Comparison of ENCODE assay signal across 12 mouse cellular contexts in genomic region chr11:84011050-84011449, GRCm38 (mm10). TPM values are rescaled to one million over a fixed set of nuclear protein-coding genes. Genes with fewer than 3 reads are reported as not detected.
DNase-seq lines count a peak whose midpoint lies in the region; ATAC-seq lines count a peak whose summit lies in the region.
"Had no signal": no experiment of that assay in that cellular context is flagged by ENCODE, and none has a peak within 500 bp of the region (broad histone marks: within the 10 kb centered on the region; RNA-seq: fewer than 3 reads in every experiment).

No protein-coding gene starts in this region.

- H3K36me3 ChIP-seq in neural tube, embryonic 12.5 days = peaks cover 38% of the 10 kb centered on the region
- H3K36me3 ChIP-seq in neural tube, embryonic 15.5 days = peaks cover 27% of the 10 kb centered on the region
- peaks cover 33% of the 10 kb centered on the region for H3K36me3 ChIP-seq in forebrain, embryonic 12.5 days (replicated peaks)
- H3K36me3 ChIP-seq in hindbrain, embryonic 15.5 days = peaks cover 26% of the 10 kb centered on the region

- H3K4me3 ChIP-seq in neural tube, embryonic 12.5 days = no peak overlapping the region
- H3K4me3 ChIP-seq in neural tube, embryonic 15.5 days (replicated peaks) = no peak overlapping the region
- no peak overlapping the region for H3K4me3 ChIP-seq in forebrain, embryonic 12.5 days (replicated peaks)
- H3K4me3 ChIP-seq in hindbrain, embryonic 15.5 days = no peak overlapping the region
- H3K4me3 ChIP-seq: gastrocnemius, adult 2 months; limb, embryonic 10.5 days had no signal

- H3K27me3 ChIP-seq in neural tube, embryonic 12.5 days (replicated peaks) = no peaks in the 10 kb centered on the region
- no peaks in the 10 kb centered on the region for H3K27me3 ChIP-seq in neural tube, embryonic 15.5 days (replicated peaks)
- H3K27me3 ChIP-seq in forebrain, embryonic 12.5 days = no peaks in the 10 kb centered on the region
- H3K27me3 ChIP-seq in hindbrain, embryonic 15.5 days = no peaks in the 10 kb centered on the region

- no peaks in the 10 kb centered on the region for H3K9me3 ChIP-seq in neural tube, embryonic 12.5 days
- no peaks in the 10 kb centered on the region for H3K9me3 ChIP-seq in neural tube, embryonic 15.5 days (replicated peaks)
- H3K9me3 ChIP-seq in forebrain, embryonic 12.5 days = no peaks in the 10 kb centered on the region
- H3K9me3 ChIP-seq in hindbrain, embryonic 15.5 days = no peaks in the 10 kb centered on the region
- H3K9me3 ChIP-seq: limb, embryonic 10.5 days had no signal

- no peak for ATAC-seq in neural tube, embryonic 12.5 days (ENCODE audit: low FRiP score, low read depth)
- no peak for ATAC-seq in neural tube, embryonic 15.5 days (ENCODE audit: low FRiP score)
- ATAC-seq in forebrain, embryonic 12.5 days (ENCODE audit: low FRiP score) = no peak
- ATAC-seq in hindbrain, embryonic 15.5 days (ENCODE audit: low FRiP score, low read depth) = no peak

- DNase-seq in heart, postnatal 25 days (ENCODE audit: low spot score) = no peak
- no peak for DNase-seq in urinary bladder, adult 18-20 months (ENCODE audit: low spot score in 2 of 2)
- DNase-seq in thymus, postnatal 4 days = no peak
- DNase-seq: gastrocnemius, adult 2 months; lung, postnatal 14 days had no signal

- peak overlapping the region; percentile 9; the same call in 1 of the 2 replicates for H3K4me2 ChIP-seq in neural tube, embryonic 12.5 days (replicated peaks)
- H3K4me2 ChIP-seq in neural tube, embryonic 15.5 days = no peak overlapping the region
- 0 out of 2 replicates have a peak overlapping the region, but pooled peaks have one; percentile 21 for H3K4me2 ChIP-seq in forebrain, embryonic 12.5 days
- H3K4me2 ChIP-seq in hindbrain, embryonic 15.5 days = peak overlapping the region; percentile 12

- H3K9ac ChIP-seq in neural tube, embryonic 12.5 days = no peak overlapping the region
- H3K9ac ChIP-seq in neural tube, embryonic 15.5 days (replicated peaks) = no peak overlapping the region
- H3K9ac ChIP-seq in forebrain, embryonic 12.5 days = no peak overlapping the region
- 0 out of 2 replicates have a peak overlapping the region, but pooled peaks have one; percentile 22 for H3K9ac ChIP-seq in hindbrain, embryonic 15.5 days
- H3K9ac ChIP-seq: liver, embryonic 14.5 days had no signal

- no peak overlapping the region for H3K27ac ChIP-seq in neural tube, embryonic 12.5 days
- no peak overlapping the region for H3K27ac ChIP-seq in neural tube, embryonic 15.5 days (replicated peaks)
- 0 out of 2 replicates have a peak overlapping the region, but pooled peaks have one; percentile 46 for H3K27ac ChIP-seq in forebrain, embryonic 12.5 days
- H3K27ac ChIP-seq in hindbrain, embryonic 15.5 days (replicated peaks) = no peak overlapping the region
- H3K27ac ChIP-seq: gastrocnemius, adult 2 months; limb, embryonic 10.5 days; liver, embryonic 14.5 days had no signal

- WGBS in neural tube, embryonic 12.5 days = 17% methylated on average over 12 of the region's 12 CpGs
- WGBS in neural tube, embryonic 15.5 days = 21% methylated on average over 12 of the region's 12 CpGs
- WGBS in forebrain, embryonic 12.5 days = 20% methylated on average over 12 of the region's 12 CpGs
- 16% methylated on average over 12 of the region's 12 CpGs for WGBS in hindbrain, embryonic 15.5 days

- peaks cover 24% of the 10 kb centered on the region for H3K4me1 ChIP-seq in neural tube, embryonic 12.5 days
- H3K4me1 ChIP-seq in neural tube, embryonic 15.5 days = peaks cover 27% of the 10 kb centered on the region
- peaks cover 34% of the 10 kb centered on the region for H3K4me1 ChIP-seq in forebrain, embryonic 12.5 days
- H3K4me1 ChIP-seq in hindbrain, embryonic 15.5 days (replicated peaks) = peaks cover 29% of the 10 kb centered on the region

- intact Hi-C loops in heart, postnatal 25 days (cut with DNase I) = no loop called here

RNA-seq across cellular contexts. Expression of gene Synrg, which starts 46.8 kb away (rescaled TPM):
- 26.3 and 27.9 TPM in 2 replicates for polyA plus RNA-seq in neural tube, embryonic 12.5 days (2016; fragmentation: Nextera tagmentation; extraction: Ambion mirVana)
- polyA plus RNA-seq in neural tube, embryonic 15.5 days (2015; fragmentation: Nextera tagmentation; extraction: Ambion mirVana) = 18.3 and 19.6 TPM in 2 replicates
- polyA plus RNA-seq in forebrain, embryonic 12.5 days (2016; fragmentation: Nextera tagmentation; extraction: Ambion mirVana) = 30.6 and 31.5 TPM in 2 replicates
- 23.0 and 24.4 TPM in 2 replicates for polyA plus RNA-seq in hindbrain, embryonic 15.5 days (2015; fragmentation: Nextera tagmentation; extraction: Ambion mirVana)
- total RNA-seq in heart, postnatal 25 days (2021) = 10 to 100 TPM; 25.7 to 27.4 TPM

RNA-seq across cellular contexts. Expression of gene Dusp14, which starts 58.0 kb away (rescaled TPM):
- polyA plus RNA-seq in neural tube, embryonic 12.5 days (2016; fragmentation: Nextera tagmentation; extraction: Ambion mirVana) = 10.9 and 12.4 TPM in 2 replicates
- polyA plus RNA-seq in neural tube, embryonic 15.5 days (2015; fragmentation: Nextera tagmentation; extraction: Ambion mirVana) = 6.0 and 11.5 TPM in 2 replicates
- 19.9 and 20.6 TPM in 2 replicates for polyA plus RNA-seq in forebrain, embryonic 12.5 days (2016; fragmentation: Nextera tagmentation; extraction: Ambion mirVana)
- polyA plus RNA-seq in hindbrain, embryonic 15.5 days (2015; fragmentation: Nextera tagmentation; extraction: Ambion mirVana) = 10.1 and 12.0 TPM in 2 replicates
- under 1 TPM in 1 of 2 experiments, not detected in 1; 0.55 TPM for total RNA-seq in heart, postnatal 25 days (2021)
- total RNA-seq: common myeloid progenitor, adult 5-6 weeks had no signal
